Mouse (Mus musculus) cortical plate, adult 2 months (tissue): ENCODE results near the gene Lurap1l.

ENCODE experiments used
- CTCF ChIP-seq: fragments of 200-500 bp; IDR thresholded peaks from 2 replicates; pipeline ENCODE4 v1.5.1; 2011; ENCODE audit warnings: mild to moderate bottlenecking, control low read depth, low read length; ENCODE audit not compliant: insufficient read depth; ENCODE audit errors: extremely low read depth
- POLR2A ChIP-seq: fragments of 200-500 bp; IDR thresholded peaks from 2 replicates; pipeline ENCODE4 v1.6.1; 2011; ENCODE audit warnings: mild to moderate bottlenecking, low read length, control low read depth; ENCODE audit not compliant: insufficient read depth; ENCODE audit errors: extremely low read depth

- TF ChIP-seq CTCF (no peak), POLR2A (no peak)
Measured at GRCm38 (mm10) chr4:80944605-80945004, 34.2 kb downstream of the Lurap1l start.
